Mouse (Mus musculus) A20 (cell line): ENCODE results near the gene Apoc2.
"Not testable (repeated sequence)": the region's sequence is repeated elsewhere in the genome, so short reads cannot be mapped to it uniquely, and the experiment has no call there.

Experiments used
- DNase-seq: peaks from one replicate; pipeline ENCODE4 v3.0.0-alpha.2; 2011; ENCODE audit warnings: low read depth, low spot score

The Apoc2 gene

DNA sequence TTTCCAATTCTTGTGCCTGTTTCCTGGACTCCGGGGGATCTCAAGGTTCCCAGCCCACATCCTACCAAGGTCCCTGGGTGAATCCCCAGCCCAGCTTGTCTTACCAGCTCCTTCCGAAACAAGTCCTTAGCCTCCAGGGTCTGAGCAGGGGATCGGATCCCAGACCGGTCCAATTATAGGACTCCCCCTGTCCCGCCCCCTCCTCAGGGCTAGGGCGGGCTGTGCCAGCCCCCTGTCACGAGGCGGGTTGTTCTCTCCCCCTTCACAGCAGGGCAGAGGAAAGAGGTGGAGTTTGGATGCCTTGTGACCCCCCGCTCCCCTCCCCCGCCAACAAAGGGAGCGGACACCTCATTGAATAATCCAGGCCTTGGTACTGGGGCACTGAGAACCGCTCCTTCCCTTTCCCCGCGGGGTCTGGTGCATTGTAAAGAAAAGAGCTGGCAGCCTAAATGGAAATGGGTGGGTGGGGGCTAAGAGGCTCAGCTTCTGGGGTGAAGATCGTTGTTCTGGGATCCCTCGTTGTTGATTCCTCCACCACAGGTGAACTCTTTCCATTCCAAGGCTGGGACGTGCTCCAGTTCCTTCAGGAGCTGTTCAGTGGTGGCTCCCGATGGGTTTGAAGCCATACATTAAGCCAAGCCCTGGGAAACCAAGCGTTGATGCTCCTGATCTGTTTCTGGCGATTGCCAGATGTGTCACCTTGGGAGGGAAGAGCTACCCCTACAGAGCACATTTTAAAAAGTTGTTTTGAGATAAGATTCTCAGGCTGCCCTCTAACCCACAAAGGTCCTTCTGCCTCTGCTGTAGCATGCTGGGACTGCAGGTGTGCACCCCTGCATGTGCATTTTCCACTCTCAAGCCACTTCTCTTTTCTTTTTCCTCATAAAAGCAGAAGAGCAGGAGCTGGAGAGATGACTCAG, 21.4 kb upstream of the Apoc2 start, which contains the start of gene Apoe:
Apoe (minus strand) TSS at position 282 of the 920 bp plus-strand sequence.
- peak; percentile 75 for DNase-seq

DNA sequence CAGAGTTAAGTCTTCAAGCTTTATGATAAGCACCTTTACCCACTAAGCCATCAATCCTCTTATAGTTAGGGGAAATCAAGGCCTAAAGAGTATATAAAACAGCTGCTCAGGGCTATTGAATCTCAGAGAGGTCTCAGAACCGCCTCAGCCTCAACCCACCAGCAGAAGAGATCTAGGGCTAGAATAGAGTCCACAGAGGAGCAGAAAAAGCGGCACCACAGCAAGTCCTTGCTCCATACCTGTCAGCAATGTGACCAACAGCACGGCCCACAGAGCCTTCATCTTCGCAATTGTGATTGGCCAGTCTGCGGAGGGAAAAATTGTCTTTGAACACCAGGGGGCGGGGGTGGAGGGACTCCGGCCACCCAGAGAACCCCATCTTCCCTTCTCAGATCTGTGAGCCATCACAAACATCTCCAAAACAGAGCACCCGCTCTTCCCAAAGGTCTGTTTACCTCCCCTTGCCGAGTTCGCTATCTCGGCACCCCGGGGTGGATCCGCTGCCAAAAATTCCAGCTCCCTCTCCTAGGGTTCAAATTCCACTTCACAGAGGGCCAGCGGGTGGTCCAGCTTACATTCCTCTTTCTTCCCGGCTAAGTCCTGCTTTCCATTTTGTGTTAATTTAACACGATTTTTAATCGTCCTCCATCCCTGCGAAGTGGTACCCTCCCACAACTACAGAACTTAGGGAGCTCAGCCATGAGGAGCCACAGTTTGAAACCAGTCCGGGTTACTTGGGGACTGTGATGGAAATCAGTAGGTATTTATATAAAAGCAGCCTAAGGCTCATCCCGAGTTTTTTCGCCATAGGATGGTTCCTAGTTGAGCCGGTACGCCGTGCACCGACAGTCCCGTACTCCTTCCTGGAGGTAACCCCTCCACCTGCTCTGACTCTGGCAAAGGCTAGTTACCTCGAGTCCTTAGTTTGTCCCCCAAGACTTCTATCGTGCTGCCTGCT, 20.5 kb upstream of the Apoc2 start:
- no peak for DNase-seq

DNA sequence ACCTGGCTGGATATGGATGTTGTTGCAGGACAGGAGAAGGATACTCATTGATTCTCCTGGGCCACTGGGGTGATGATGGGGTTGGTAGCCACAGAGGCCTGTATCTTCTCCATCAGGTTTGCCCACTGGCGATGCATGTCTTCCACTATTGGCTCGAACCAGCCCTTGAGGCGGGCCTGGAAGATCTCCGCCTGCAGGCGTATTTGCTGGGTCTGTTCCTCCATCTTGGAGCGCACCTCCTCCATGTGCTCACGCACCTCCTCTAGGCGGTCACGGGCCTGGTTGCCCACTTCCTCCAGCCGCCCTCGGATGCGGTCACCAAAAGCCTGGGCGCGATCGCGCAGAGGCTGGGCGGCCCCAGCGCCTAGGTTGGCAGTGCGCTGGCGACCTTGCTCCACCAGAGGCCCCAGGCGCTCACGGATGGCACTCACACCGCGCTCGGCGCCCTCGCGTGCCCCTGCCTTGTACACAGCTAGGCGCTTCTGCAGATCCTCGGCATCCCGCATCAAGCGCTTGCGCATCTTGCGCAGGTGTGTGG, 18.7 kb upstream of the Apoc2 start:
- DNase-seq: no peak

DNA sequence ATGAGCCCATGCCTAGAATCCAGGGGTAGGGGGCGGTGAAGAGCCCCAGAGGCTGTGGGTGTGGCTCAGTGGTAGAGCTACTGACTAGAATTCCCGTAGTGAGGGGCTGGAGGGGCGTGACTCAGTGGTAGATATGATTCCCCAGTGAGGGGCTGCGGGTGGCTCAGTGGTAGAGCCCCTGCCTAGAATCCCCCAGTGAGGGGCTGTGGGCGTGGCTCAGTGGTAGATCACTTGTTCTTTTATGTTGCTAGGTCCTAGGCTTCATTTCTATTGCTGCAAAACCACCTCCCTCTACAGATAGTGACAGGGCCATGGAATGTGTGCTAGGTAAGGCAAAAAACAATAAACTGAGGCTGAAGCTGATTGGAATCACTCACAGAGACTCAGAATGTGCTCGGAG, 18.1 kb upstream of the Apoc2 start:
- no peak for DNase-seq

DNA sequence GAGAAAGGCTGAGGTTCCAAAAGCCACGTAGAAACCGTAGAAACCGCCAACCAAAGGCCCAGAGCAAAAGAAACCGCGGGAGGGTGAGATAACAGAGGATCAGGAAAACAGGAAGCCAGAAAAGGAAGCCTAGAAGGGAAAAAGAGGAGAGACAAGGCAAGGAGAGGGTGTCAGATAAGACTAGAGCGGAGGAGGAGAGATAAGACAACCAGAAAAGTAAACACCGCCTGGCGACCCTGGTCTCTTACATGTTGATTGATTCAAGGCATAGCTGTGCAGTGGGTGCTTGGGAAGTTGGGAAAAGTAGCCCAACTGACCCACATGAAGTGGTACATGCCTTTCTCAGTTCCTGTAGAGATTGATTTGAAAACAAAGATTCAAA, 17.5 kb upstream of the Apoc2 start:
- no peak for DNase-seq

DNA sequence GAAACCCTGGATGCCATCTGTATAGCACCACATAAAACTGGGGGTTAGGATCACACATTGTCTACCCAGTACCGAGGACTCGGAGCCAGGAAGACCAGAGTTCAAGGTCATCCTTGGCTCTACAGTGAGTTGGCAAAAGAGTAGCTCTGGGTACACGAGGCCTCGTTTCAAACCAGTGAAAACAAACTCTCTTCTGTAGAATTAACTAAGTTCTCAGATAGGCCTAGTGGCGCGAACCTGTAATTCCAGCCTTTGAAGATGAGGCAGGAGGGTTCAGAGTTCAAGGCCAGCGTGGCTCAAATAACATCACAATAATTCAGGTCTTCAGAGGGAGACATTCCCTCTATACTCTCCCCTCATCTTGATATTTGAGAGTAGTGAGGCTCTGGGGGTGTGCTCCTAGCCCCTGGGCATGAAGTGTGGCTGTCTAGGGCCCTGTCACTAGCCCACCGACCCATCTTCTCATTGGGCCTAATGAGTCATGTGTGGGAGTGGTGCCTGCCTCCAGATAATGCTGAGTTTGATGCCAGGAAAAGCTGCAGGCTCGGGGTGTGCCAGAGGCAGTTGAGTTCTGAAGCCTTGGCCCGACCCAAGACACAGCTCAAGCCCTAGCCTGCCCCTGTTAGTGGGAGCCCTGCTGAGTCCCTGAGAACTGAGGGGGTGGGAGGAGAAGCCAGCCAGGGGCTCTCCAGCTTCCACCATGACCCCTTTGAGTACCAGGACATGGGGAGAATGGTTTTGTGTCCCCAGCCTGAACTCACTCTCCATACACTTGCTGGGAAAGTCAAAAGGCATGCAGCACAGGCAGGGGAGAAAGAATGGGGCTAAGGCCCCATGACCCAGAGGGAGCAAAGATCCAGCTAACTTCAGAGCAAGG, 16.8 kb upstream of the Apoc2 start:
- DNase-seq: no peak

DNA sequence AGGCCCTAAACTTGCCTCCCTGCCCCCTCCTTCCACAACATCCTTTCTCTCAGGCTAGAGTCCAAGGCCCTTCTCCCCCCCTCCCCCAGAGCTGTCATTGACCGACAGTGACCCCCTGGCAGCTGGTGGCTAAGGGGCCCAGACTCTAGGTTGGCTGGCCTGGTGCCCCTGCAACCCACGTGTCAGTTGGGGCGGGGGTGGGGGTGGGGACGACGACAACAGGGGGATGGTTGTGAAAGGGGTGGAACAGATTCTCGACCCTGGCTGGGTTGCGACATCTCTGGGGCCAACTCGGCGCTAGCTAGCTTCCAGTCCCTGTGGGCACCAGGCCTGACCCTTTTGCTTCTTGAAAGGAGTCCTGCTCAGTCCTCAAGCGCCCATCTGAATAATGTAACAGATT, 15.7 kb upstream of the Apoc2 start:
- DNase-seq: no peak

DNA sequence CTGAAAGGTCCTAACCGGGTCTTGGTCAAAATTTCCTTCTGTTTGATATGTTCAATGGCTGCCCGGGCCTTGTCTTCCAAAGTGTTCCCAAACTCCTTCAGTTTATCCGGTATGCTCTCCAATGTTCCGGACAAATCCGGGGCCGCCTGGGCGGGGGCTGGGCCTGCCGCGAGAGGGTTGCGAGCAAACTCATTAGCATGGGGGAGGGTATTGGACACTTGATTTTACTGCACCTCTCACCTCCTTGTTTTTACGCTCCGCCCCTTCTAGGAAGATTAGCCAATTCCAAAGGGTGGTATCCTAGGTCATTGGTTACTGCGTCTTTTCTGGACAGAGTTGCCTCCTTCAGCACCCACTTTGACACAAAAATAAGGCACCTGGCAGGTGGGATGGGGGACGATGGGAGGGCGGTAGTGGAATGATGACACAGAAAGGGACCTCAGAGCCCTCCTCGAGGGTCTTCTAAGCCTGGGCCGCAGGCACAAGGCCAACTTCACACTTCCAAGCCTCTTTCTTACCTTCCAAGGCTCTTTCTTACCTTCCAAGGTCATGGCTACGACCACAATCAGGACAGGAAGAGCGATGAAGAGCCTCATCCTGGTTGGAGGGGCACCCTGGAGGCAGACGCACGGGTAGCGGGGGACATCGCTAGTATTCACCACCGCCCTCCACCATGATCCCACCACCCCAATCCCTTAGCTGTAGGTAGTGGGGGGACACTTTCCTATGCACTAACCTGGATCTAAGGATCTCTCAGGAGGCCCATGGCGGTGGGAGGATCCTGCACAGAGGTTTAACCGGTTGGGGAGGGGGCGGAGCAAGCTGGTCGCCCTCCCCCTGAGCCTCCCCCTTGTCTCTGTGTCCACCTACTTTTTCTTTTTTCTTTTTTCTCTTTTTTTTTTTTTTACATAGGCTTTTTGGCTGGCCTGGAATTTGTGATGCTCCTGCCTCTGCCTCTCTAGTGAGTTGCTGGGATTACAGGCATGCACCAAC, 14.4 kb upstream of the Apoc2 start, which contains the start of gene Apoc1:
Apoc1 (minus strand) TSS at position 788 of the 993 bp plus-strand sequence.
- DNase-seq: no peak

DNA sequence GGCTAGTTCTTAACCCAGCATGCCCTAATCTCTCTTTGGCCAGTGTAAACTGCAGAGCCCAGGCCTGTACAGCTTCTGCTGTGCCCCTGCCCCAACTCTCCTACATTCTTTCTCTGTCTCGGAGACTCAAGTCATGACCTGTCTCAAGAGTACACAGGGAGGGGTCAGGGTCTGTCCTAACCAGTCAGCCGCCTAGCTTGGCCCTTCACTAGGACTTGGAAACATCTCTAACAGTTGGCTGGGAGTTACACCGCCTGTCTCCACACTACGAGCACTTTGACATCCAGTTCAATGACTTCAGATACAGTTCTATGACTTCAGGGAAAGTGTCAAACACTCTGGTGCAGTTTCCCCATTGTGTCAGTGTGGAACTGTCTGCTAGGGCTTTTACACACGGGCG, 13.7 kb upstream of the Apoc2 start:
- no peak for DNase-seq

DNA sequence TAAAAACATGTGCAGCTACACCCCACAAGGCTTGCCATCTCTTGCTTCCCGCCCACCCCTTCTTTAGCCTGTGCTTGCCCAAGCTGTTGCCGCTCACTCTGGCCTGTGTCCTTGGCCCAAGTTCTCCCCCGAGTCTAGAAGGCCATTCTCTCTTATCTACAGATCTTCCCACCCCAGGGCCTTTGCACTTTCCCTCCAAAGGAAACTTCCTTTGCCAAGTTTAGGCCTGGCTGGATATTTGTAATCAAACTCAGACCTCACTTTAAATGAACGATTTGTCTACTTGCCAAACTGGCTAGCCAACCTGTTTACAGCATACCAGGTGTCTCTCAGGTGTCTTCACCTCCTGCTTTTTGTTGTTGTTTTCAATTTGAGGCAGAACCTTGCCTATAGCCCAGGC, 13.1 kb upstream of the Apoc2 start:
- DNase-seq: no peak

DNA sequence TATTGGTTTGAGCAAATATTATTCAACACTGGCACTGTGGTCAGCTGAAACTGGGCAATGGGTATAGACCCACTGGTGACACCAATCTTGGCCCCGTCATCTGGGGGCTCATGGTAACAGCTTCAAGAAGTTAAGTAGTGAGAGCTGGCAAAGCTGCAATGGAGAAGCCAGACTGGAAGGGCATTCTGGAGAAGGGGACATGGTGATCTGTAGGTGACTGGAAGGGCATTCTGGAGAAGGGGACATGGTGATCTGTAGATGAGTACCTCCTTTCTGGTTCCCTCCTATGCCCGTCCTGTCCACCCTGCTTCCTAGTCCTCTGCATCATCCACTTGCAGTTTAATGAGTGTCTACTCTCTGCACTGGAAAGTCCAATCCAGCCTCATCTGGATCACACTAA, 10.9 kb upstream of the Apoc2 start:
- no peak for DNase-seq

DNA sequence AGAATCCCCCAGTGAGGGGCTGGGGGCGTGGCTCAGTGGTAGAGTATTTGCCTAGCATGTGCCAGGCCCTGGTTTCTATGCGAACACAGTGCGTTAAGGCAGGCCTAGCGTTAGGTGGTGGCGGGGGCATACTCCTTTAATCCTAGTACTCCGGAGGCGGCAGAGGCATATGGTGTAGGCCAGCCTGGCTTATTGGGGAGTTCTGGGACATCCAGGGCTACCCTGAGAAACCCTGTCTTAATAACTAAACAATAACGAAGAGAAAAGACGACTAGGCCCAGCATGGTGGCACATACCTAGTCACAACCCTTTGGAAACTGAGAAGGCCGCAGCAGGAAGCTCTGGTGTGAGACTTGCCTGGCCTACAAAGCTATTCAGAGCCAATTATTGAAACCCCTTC, 10.4 kb upstream of the Apoc2 start:
- DNase-seq: no peak

DNA sequence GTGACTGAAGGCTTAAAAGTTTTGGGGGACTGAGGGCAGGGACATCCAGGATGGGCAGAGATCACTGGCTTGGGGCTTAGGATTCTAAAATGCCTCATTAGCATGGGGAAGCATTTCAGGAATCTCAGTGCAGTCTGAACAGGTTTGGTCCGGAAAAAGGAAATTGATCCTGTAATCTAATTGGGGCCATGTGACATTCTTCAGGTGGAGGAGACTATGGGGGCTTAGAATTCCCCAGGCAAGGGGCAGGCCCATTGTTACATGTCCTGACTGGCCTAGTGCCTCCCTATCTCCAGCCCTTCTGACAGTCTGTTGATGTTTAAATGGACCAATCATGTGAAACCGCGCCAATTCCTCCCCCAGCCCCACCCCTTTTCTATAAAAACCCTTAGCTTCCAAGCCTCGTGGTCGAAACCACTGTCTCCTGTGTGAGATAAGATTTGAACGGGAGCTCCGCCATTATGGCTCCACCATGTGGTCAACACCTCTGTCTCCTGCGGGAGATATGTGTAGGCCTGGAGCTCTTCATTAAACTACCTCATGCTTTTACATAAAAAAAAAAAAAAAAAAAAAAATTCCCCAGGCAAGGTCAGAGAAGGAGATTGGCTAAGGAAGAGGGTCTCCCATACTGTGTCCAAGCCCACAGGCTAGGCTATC, 9.3 kb upstream of the Apoc2 start:
- not testable (repeated sequence) for DNase-seq

DNA sequence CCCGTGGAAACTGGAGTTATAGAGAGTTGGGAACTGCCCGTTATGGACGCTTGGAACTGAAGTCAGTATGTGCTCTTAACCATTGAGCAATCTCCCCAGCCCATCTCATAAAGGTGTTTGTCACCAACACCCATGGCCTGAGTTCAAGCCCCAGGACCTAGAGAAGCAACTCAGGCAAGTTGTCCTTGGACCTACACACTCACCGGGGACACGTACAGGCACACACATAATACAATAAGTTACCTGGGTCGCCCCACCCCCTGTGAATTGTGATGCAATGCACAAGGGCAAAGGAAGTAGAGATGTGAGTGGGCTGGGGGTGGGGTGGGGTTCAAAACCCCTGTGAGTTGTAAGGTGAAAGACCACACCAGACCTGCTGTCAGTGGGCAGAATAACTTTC, 8.8 kb upstream of the Apoc2 start:
- DNase-seq: no peak

DNA sequence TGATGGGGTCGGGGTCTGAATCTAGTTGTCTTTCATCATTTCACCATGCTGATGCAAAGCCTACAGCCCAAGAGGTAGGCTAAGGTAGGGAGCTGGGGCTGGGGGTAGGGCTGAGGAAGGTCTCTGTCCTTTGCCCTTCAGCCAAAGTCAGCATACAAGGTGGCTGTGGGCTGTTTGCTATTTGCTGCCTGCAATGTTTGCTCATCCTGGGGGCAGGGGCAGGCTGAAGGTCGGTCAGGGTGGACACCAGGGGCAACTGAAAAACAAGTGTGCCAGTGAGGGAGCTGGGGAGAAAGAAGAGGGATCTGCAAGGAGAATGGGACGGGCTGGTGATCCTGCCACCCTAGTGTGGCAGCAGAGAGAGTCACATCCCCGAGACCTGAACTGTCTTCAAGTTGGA, 7.6 kb upstream of the Apoc2 start:
- no peak for DNase-seq

DNA sequence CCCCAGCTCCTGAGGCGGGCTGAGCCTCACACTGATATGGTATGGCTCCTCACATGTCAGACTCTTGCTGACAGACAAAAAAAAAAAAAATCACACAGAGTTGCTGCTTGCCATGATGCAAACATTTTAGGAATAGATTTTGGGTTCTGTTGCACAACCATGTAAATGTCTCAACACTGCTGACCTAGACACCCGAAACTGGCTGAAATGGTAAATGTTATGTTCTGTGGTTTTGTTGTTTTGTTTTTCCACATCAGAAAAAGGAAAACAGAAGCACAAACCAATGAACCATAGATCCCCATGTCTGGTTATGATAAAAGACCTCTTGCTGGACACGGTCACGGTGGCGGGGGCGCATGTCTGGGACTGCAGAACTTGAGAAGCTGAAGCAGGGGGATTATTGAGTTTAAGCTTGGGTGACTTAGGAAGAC, 6.0 kb upstream of the Apoc2 start:
- DNase-seq: peak; percentile 82

DNA sequence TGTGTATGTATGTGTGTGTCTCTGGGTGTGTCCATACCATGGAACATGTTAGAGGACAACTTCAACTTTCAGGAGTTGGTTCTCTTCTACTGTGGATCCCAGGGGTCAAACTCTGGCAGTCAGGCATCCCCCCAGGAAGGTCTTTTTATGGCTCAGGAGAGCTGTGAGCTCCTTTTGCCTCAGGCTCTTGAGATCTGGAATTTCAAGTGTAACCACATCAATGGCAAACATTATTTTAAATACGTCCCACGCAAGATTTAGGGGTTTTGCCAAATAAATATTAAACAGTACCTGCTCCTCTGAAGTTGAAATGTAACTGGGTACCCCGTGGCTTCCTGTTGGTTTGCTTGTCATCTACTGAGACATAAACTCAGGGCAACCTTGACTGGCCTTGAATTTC, 5.2 kb upstream of the Apoc2 start:
- no peak for DNase-seq

DNA sequence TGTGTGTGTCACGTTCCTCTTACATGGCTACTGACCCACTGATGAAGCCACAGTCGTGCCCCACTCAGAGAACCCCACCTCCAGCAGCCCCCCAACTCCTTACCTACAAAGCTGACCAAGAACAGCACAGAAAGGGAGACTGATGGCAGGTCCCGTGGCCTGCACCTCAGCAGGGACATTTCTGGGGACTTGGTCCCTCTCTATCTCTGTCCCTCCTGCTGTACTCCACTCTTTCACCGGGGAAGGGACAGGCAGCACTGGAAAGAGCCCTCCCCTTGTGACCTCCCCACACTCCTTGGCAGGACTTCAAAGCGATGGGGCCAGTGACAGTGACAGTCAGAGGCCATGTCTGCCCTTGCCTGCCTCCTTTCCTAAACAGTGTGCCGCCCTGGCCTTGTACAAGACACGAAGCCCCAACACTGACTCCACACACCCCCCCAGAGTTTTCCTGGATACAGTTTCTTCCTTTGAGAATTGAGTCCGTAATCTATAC, 3.5 kb upstream of the Apoc2 start, which contains the start of the genes Gm44805 and Apoc4:
Gm44805 (minus strand) TSS at position 222 of the 493 bp plus-strand sequence.
Apoc4 (minus strand) TSS at position 278 of the 493 bp plus-strand sequence.
- DNase-seq: no peak

DNA sequence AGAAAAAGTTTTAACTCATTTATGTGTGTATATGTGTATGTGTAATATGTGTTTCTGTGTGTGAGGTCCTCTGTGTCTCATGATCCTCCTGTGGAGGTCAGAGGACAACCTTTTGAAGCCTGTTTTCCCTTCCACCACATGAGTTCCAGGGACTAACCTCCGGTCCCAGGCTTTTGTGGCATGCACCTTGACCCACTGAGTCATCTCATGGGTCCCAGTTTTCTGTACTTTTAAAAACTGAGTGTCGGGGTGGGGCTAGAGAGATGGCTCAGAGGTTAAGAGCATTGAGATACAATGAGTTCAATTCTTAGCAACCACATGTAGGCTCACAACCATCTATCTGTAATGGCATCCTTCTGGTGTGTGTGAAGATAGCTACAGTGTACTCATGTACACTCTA, 3.0 kb upstream of the Apoc2 start:
- DNase-seq: no peak
